ENCODE assay signal across 12 mouse cellular contexts in genomic region chr4:145222064-145222463, GRCm38 (mm10). TPM values are rescaled to one million over a fixed set of nuclear protein-coding genes. Genes with fewer than 3 reads are reported as not detected.
DNase-seq lines count a peak whose midpoint lies in the region; ATAC-seq and TF ChIP-seq lines count a peak whose summit lies in the region.
"Had no signal": no experiment of that assay in that cellular context is flagged by ENCODE, and none has a peak within 500 bp of the region (broad histone marks: within the 10 kb centered on the region; RNA-seq: fewer than 3 reads in every experiment).

No protein-coding gene starts in this region.

- H3K36me3 ChIP-seq in forebrain, postnatal 0 days (ENCODE audit: insufficient read depth) = no peaks in the 10 kb centered on the region
- no peaks in the 10 kb centered on the region for H3K36me3 ChIP-seq in forebrain, embryonic 15.5 days
- H3K36me3 ChIP-seq in spleen, adult 2 months (ENCODE audit: control insufficient read depth, insufficient read depth, low read length) = peaks cover 24% of the 10 kb centered on the region
- H3K36me3 ChIP-seq: forebrain, embryonic 12.5 days had no signal

- no peak for TF ChIP-seq POLR2A in spleen, adult 2 months (IDR thresholded peaks at IDR 0.05; ENCODE audit: low read depth, low read length)

- no peaks in the 10 kb centered on the region for H3K4me1 ChIP-seq in forebrain, postnatal 0 days (ENCODE audit: insufficient read depth)
- H3K4me1 ChIP-seq in forebrain, embryonic 15.5 days = no peaks in the 10 kb centered on the region
- peaks cover 14% of the 10 kb centered on the region; the same call in 1 of the 2 replicates for H3K4me1 ChIP-seq in spleen, adult 2 months (ENCODE audit: control insufficient read depth, insufficient read depth, insufficient read length)
- H3K4me1 ChIP-seq: forebrain, embryonic 12.5 days had no signal

- no peaks in the 10 kb centered on the region for H3K27me3 ChIP-seq in forebrain, postnatal 0 days (ENCODE audit: insufficient read depth, low read length)
- no peaks in the 10 kb centered on the region for H3K27me3 ChIP-seq in forebrain, embryonic 15.5 days
- no peaks in the 10 kb centered on the region for H3K27me3 ChIP-seq in spleen, adult 2 months (ENCODE audit: control insufficient read depth, insufficient read depth, low read length)
- H3K27me3 ChIP-seq: forebrain, embryonic 12.5 days had no signal

- H3K4me2 ChIP-seq in forebrain, postnatal 0 days (ENCODE audit: low read depth) = no peak overlapping the region
- no peak overlapping the region for H3K4me2 ChIP-seq in forebrain, embryonic 15.5 days (replicated peaks)
- H3K4me2 ChIP-seq: forebrain, embryonic 12.5 days had no signal

- ATAC-seq in forebrain, postnatal 0 days = peak; percentile 34; the same call in 1 of the 2 replicates
- no peak for ATAC-seq in forebrain, embryonic 15.5 days (replicated peaks)
- peak; percentile 48 for ATAC-seq in inflammation-experienced regulatory T-cells, adult 6 months

- no peak overlapping the region for H3K4me3 ChIP-seq in forebrain, postnatal 0 days (ENCODE audit: low read depth, low read length)
- no peak overlapping the region for H3K4me3 ChIP-seq in forebrain, embryonic 15.5 days
- no peak overlapping the region for H3K4me3 ChIP-seq in spleen, adult 2 months (ENCODE audit: extremely low read depth, insufficient read depth, insufficient read length)
- H3K4me3 ChIP-seq: forebrain, embryonic 12.5 days had no signal

- 86% methylated on average over 8 of the region's 8 CpGs for WGBS in forebrain, postnatal 0 days
- WGBS in forebrain, embryonic 15.5 days = 82% methylated on average over 8 of the region's 8 CpGs
- WGBS in spleen, adult 2 months = 51% methylated on average over 8 of the region's 8 CpGs

- no peak for DNase-seq in forebrain, postnatal 0 days
- no peak for DNase-seq in spleen, adult 2 months (ENCODE audit: low read depth in 1 of 2, low spot score in 2 of 2)
- DNase-seq in spleen, postnatal 4 days (ENCODE audit: low spot score in 2 of 2) = no peak
- DNase-seq in naive thymus-derived CD4-positive, alpha-beta T cell, adult 2 months (ENCODE audit: low read depth) = peak; percentile 43
- DNase-seq in kidney, adult 8-10 months = no peak
- no peak for DNase-seq in embryo, embryonic 9.5 days (ENCODE audit: extremely low spot score)
- DNase-seq: cerebellum, postnatal 14 days; kidney, postnatal 10 days; midbrain, embryonic 14.5 days had no signal

- H3K9me3 ChIP-seq in forebrain, postnatal 0 days (ENCODE audit: low read length) = no peaks in the 10 kb centered on the region
- no peaks in the 10 kb centered on the region for H3K9me3 ChIP-seq in forebrain, embryonic 15.5 days
- H3K9me3 ChIP-seq: forebrain, embryonic 12.5 days had no signal

- TF ChIP-seq CTCF in forebrain, postnatal 0 days (IDR thresholded peaks at IDR 0.05; ENCODE audit: low read depth) = no peak
- no peak for TF ChIP-seq CTCF in spleen, adult 2 months (IDR thresholded peaks at IDR 0.05; ENCODE audit: extremely low read depth, insufficient read depth, insufficient read length, insufficient replicate concordance)

- H3K9ac ChIP-seq in forebrain, postnatal 0 days = no peak overlapping the region
- no peak overlapping the region for H3K9ac ChIP-seq in forebrain, embryonic 15.5 days (replicated peaks)
- H3K9ac ChIP-seq: forebrain, embryonic 12.5 days had no signal

- no peak overlapping the region for H3K27ac ChIP-seq in forebrain, postnatal 0 days (ENCODE audit: low read depth, low read length)
- H3K27ac ChIP-seq in forebrain, embryonic 15.5 days (replicated peaks) = no peak overlapping the region
- peak overlapping the region; percentile 20; the same call in 1 of the 2 replicates for H3K27ac ChIP-seq in spleen, adult 2 months (ENCODE audit: insufficient read depth, low read length)
- H3K27ac ChIP-seq: forebrain, embryonic 12.5 days had no signal

RNA-seq across cellular contexts. Expression of gene Tnfrsf1b, which starts 24.6 kb away (rescaled TPM):
- 3.7 and 10.7 TPM in 2 replicates for total RNA-seq in forebrain, postnatal 0 days (2014; rRNA removed)
- polyA plus RNA-seq in forebrain, postnatal 0 days (2015; fragmentation: Nextera tagmentation; extraction: Ambion mirVana) = 1.5 and 2.4 TPM in 2 replicates
- 1.8 and 2.5 TPM in 2 replicates for polyA plus RNA-seq in forebrain, embryonic 15.5 days (2015; fragmentation: Nextera tagmentation; extraction: Ambion mirVana)
- polyA plus RNA-seq in spleen, adult 2 months (2012; rRNA removed) = 45.9 and 63.4 TPM in 2 replicates
- 100 to 1,000 TPM in 1 of 3 experiments, 10 to 100 TPM in 2; 83.9 to 124 (median 98.2) TPM for polyA plus RNA-seq in inflammation-experienced regulatory T-cells, adult 6 months (2017; shearing (Covaris generic))

RNA-seq across cellular contexts. Expression of gene Vps13d, which starts 27.3 kb away (rescaled TPM):
- total RNA-seq in forebrain, postnatal 0 days (2014; rRNA removed) = 28.3 and 30.8 TPM in 2 replicates
- polyA plus RNA-seq in forebrain, postnatal 0 days (2015; fragmentation: Nextera tagmentation; extraction: Ambion mirVana) = 6.2 and 6.4 TPM in 2 replicates
- 9.4 and 9.6 TPM in 2 replicates for polyA plus RNA-seq in forebrain, embryonic 15.5 days (2015; fragmentation: Nextera tagmentation; extraction: Ambion mirVana)
- polyA plus RNA-seq in spleen, adult 2 months (2012; rRNA removed) = 10.2 and 12.1 TPM in 2 replicates
- 10 to 100 TPM; 10.6 to 27.5 (median 19.6) TPM for polyA plus RNA-seq in inflammation-experienced regulatory T-cells, adult 6 months (2017; shearing (Covaris generic))

Comparison
In these comparisons a context has a peak if more than half of its experiments do, and no peak if none do; other contexts are left out.
1. RNA of gene Tnfrsf1b, which starts 24.6 kb away (polyA plus RNA-seq): 83.9 to 124 TPM in inflammation-experienced regulatory T-cells, adult 6 months and 45.9 to 63.4 TPM in spleen, adult 2 months; 1.5 to 2.4 TPM in forebrain, postnatal 0 days and 1.8 to 2.5 TPM in forebrain, embryonic 15.5 days; every median in the first group is over 10 times any median in the second.